Mouse (Mus musculus) MEL (cell line): ENCODE data around the gene Cers5. TPM values are rescaled to one million over a fixed set of nuclear protein-coding genes. Genes with fewer than 3 reads are reported as not detected.

Source experiments
- DNase-seq: peaks from one replicate; pipeline ENCODE4 v3.0.0; 2011; ENCODE audit warnings: low read depth, low spot score
- H3K27ac ChIP-seq: 2 replicates; pipeline ENCODE4 v1.5.1; 2012; ENCODE audit warnings: low read depth, mild to moderate bottlenecking, control low read depth, low read length, moderate library complexity; ENCODE audit not compliant: control insufficient read depth
- H3K27me3 ChIP-seq, 2 experiments: fragments of 150-350 bp in 1 of 2; sonication (generic) in 1 of 2; 2 replicates each; pipeline ENCODE4 v1.6.1; 2012; ENCODE audit warnings: low read length in 2 of 2, mild to moderate bottlenecking in 2 of 2, improper control_type of control experiment in 1 of 2, moderate library complexity in 1 of 2; ENCODE audit not compliant: insufficient read depth in 2 of 2, control insufficient read depth in 1 of 2
- H3K36me3 ChIP-seq, 2 experiments: 2 replicates each; pipeline ENCODE4 v1.6.1; 2012 to 2014; ENCODE audit warnings: low read length in 2 of 2, improper control_type of control experiment in 1 of 2, inconsistent platforms in 1 of 2, mild to moderate bottlenecking in 1 of 2; ENCODE audit not compliant: insufficient read depth in 2 of 2, control insufficient read depth in 1 of 2
- H3K4me1 ChIP-seq, 2 experiments: fragments of 150-350 bp in 1 of 2; sonication (generic) in 1 of 2; 2 replicates each; pipeline ENCODE4 v1.6.1; 2012; ENCODE audit warnings: low read length in 2 of 2, improper control_type of control experiment in 1 of 2, mild to moderate bottlenecking in 1 of 2; ENCODE audit not compliant: insufficient read depth in 2 of 2, control insufficient read depth in 1 of 2
- H3K4me3 ChIP-seq, 2 experiments: fragments of 150-350 bp in 1 of 2; sonication (generic) in 1 of 2; 2 replicates each; pipeline ENCODE4 v1.5.1; 2012; ENCODE audit warnings: low read depth in 2 of 2, low read length in 2 of 2, mild to moderate bottlenecking in 2 of 2, moderate library complexity in 2 of 2, control low read depth in 1 of 2, improper control_type of control experiment in 1 of 2; ENCODE audit not compliant: control insufficient read depth in 1 of 2, insufficient read depth in 1 of 2
- H3K79me2 ChIP-seq: 2 replicates; pipeline ENCODE4 v1.6.1; 2012; ENCODE audit warnings: mild to moderate bottlenecking, low read length, moderate library complexity; ENCODE audit not compliant: control insufficient read depth, poor library complexity, insufficient read depth
- H3K9ac ChIP-seq: 2 replicates; pipeline ENCODE4 v1.6.1; 2012; ENCODE audit warnings: low read depth, mild to moderate bottlenecking, control low read depth, low read length, moderate library complexity; ENCODE audit not compliant: control insufficient read depth, poor library complexity, severe bottlenecking
- H3K9me3 ChIP-seq: fragments of 150-350 bp; sonication (generic); replicated peaks from 2 replicates; pipeline ENCODE4 v1.6.1; 2012; ENCODE audit warnings: mild to moderate bottlenecking, low read length, improper control_type of control experiment, moderate library complexity; ENCODE audit not compliant: insufficient read depth
- CHD1 ChIP-seq: IDR thresholded peaks from 2 replicates; pipeline ENCODE4 v1.6.1; 2012; ENCODE audit warnings: low read depth, mild to moderate bottlenecking, inconsistent platforms, low read length, improper control_type of control experiment
- CHD2 ChIP-seq: IDR thresholded peaks from 2 replicates; pipeline ENCODE4 v1.6.1; 2011; ENCODE audit warnings: low read length, improper control_type of control experiment
- E2F4 ChIP-seq: IDR thresholded peaks from 2 replicates; pipeline ENCODE4 v1.6.1; 2011; ENCODE audit warnings: low read depth, low read length, improper control_type of control experiment, borderline replicate concordance
- ETS1 ChIP-seq: IDR thresholded peaks from 2 replicates; pipeline ENCODE4 v1.6.1; 2012; ENCODE audit warnings: low read depth, mild to moderate bottlenecking, inconsistent platforms, low read length, improper control_type of control experiment, moderate library complexity
- GATA1 ChIP-seq: IDR thresholded peaks from 2 replicates; pipeline ENCODE4 v1.6.1; 2011; ENCODE audit warnings: low read depth, low read length, improper control_type of control experiment
- HCFC1 ChIP-seq: IDR thresholded peaks from 2 replicates; pipeline ENCODE4 v1.6.1; 2012; ENCODE audit warnings: low read depth, mild to moderate bottlenecking, inconsistent platforms, low read length, improper control_type of control experiment, moderate library complexity
- KAT2A ChIP-seq: conservative IDR thresholded peaks from 2 replicates; pipeline ENCODE4 v1.6.1; 2012; ENCODE audit warnings: low read depth, low read length, improper control_type of control experiment, inconsistent platforms
- MAFK ChIP-seq: IDR thresholded peaks from 2 replicates; pipeline ENCODE4 v1.6.1; 2011; ENCODE audit warnings: low read depth, mild to moderate bottlenecking, low read length, improper control_type of control experiment, borderline replicate concordance
- MYB ChIP-seq: IDR thresholded peaks from 2 replicates; pipeline ENCODE4 v1.6.1; 2011; ENCODE audit warnings: mild to moderate bottlenecking, low read depth, low read length, improper control_type of control experiment
- MYC ChIP-seq: IDR thresholded peaks from 2 replicates; pipeline ENCODE4 v1.6.1; 2011; ENCODE audit warnings: low read depth, mild to moderate bottlenecking, low read length, improper control_type of control experiment, moderate library complexity
- NELFE ChIP-seq: IDR thresholded peaks from 2 replicates; pipeline ENCODE4 v1.6.1; 2011; ENCODE audit warnings: low read depth, low read length, improper control_type of control experiment
- NRF1 ChIP-seq: IDR thresholded peaks from 2 replicates; pipeline ENCODE4 v1.6.1; 2014; ENCODE audit warnings: low read depth, mild to moderate bottlenecking, inconsistent platforms, low read length, improper control_type of control experiment, moderate library complexity; ENCODE audit not compliant: poor library complexity, insufficient read depth, severe bottlenecking
- POLR2A ChIP-seq, 2 experiments: IDR thresholded peaks; 2 replicates each; pipeline ENCODE4 v1.6.1; 2011 to 2012; ENCODE audit warnings: low read length in 2 of 2, mild to moderate bottlenecking in 2 of 2, control low read depth in 1 of 2, improper control_type of control experiment in 1 of 2, low read depth in 1 of 2, moderate library complexity in 1 of 2; ENCODE audit not compliant: control insufficient read depth in 1 of 2, insufficient read depth in 1 of 2, poor library complexity in 1 of 2
- POLR2AphosphoS2 ChIP-seq: IDR thresholded peaks from 2 replicates; pipeline ENCODE4 v1.6.1; 2011; ENCODE audit warnings: low read length, improper control_type of control experiment
- POLR2AphosphoS5 ChIP-seq: IDR thresholded peaks from 2 replicates; pipeline ENCODE4 v1.6.1; 2012; ENCODE audit warnings: low read depth, borderline replicate concordance, mild to moderate bottlenecking, inconsistent platforms, low read length, moderate library complexity, mixed read lengths
- RAD21 ChIP-seq: IDR thresholded peaks from 2 replicates; pipeline ENCODE4 v1.6.1; 2011; ENCODE audit warnings: mild to moderate bottlenecking, low read depth, low read length, improper control_type of control experiment
- SIN3A ChIP-seq: IDR thresholded peaks from 2 replicates; pipeline ENCODE4 v1.6.1; 2012; ENCODE audit warnings: low read length, improper control_type of control experiment, inconsistent platforms
- TBP ChIP-seq: IDR thresholded peaks from 2 replicates; pipeline ENCODE4 v1.8.0; 2011; ENCODE audit warnings: low read depth, low read length, improper control_type of control experiment
- UBTF ChIP-seq: IDR thresholded peaks from 2 replicates; pipeline ENCODE4 v1.6.1; 2012; ENCODE audit warnings: low read depth, mild to moderate bottlenecking, inconsistent platforms, low read length, improper control_type of control experiment, moderate library complexity, borderline replicate concordance; ENCODE audit not compliant: insufficient read depth
- USF2 ChIP-seq, 2 experiments: IDR thresholded peaks; 2 replicates each; pipeline ENCODE4 v1.6.1; 2011 to 2012; ENCODE audit warnings: improper control_type of control experiment in 2 of 2, low read length in 2 of 2, borderline replicate concordance in 1 of 2, inconsistent platforms in 1 of 2, low read depth in 1 of 2, mild to moderate bottlenecking in 1 of 2; ENCODE audit not compliant: insufficient read depth in 1 of 2
- ZC3H11A ChIP-seq: IDR thresholded peaks from 2 replicates; pipeline ENCODE4 v1.6.1; 2012; ENCODE audit warnings: low read depth, mild to moderate bottlenecking, inconsistent platforms, low read length, improper control_type of control experiment
- ZMIZ1 ChIP-seq: IDR thresholded peaks from 2 replicates; pipeline ENCODE4 v1.6.1; 2012; ENCODE audit warnings: low read depth, mild to moderate bottlenecking, inconsistent platforms, low read length, improper control_type of control experiment, moderate library complexity
- polyA plus RNA-seq, 2 experiments: library from polyadenylated mRNA; stranded (reverse) in 1 of 2; unstranded in 1 of 2; fragments of >175 nt in 1 of 2; fragments of >200 nt in 1 of 2; gene quantifications; 2 replicates each; pipeline versions ENCODE4 v1.2.1 to v1.2.4; 2012; ENCODE audit warnings: low replicate concordance in 2 of 2, low read depth in 1 of 2; ENCODE audit not compliant: insufficient read length in 2 of 2, insufficient read depth in 1 of 2, missing spikeins in 1 of 2
- total RNA-seq: library from RNA; depleted of rRNA; stranded (reverse); fragments of 300-350 nt; gene quantifications from 2 replicates; pipeline ENCODE4 v1.2.3, GENCODE M21; 2012

The Cers5 gene
- total and polyA plus RNA-seq, 3 experiments, result 21.8 to 43.5 TPM; not detected in 1

DNA sequence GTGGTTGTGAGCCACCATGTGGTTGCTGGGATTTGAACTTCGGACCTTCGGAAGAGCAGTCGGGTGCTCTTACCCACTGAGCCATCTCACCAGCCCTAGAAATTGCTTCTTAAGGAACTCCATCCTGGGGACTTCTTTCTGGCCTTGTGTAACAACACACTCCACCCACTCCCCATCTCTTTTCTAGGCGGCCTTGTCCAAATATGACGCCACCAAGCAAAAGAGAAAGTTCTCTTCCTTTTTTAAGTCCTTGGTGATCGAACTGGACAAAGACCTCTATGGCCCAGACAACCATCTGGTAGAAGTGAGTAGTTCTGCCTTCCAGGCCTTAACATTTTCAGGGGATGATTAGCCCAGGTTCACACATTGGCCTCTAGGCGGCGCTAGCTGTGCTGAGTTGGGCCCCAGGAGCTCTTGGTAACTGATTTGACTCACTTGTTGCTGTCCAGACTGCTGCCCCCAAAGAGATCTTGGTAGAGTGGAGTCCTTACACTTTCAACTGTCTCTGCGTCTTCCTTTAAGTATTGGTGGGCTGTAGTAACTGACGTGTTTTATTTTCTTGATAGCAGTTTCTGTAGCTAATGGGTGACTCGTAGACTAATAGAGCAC is 67.1 kb downstream of the Cers5 start, which contains the start of gene Gm17349 (continued):
- TF ChIP-seq TBP (no peak), KAT2A (no peak)
- TF ChIP-seq, all 39 proteins: peak for 8

DNA sequence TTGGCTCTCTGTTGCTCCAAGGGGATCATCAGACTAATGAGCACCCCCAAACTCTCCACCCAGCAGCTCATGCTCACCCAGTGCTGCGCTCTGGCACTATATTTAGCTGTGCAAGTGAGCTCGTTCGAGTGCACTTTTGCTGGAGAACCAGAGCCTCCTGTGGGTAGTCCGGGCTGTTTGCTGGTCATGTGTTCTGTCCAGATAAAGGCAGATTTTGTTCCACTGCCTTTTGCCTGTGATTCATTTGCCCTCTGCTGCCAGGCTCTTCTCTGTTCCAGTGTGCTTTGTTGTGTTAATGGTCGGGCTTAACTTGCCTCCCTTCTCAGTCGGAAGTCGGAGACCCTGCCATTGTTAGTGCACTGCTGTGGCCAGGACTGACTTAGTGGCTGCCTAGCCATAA is 67.8 kb downstream of the Cers5 start:
- Histone ChIP-seq H3K27ac (no peak overlapping the region), H3K36me3 (peaks cover 3 to 4% of the 10 kb centered on the region in 2 experiments; a peak in 3 of 4 replicates), H3K9ac (no peak overlapping the region)

DNA sequence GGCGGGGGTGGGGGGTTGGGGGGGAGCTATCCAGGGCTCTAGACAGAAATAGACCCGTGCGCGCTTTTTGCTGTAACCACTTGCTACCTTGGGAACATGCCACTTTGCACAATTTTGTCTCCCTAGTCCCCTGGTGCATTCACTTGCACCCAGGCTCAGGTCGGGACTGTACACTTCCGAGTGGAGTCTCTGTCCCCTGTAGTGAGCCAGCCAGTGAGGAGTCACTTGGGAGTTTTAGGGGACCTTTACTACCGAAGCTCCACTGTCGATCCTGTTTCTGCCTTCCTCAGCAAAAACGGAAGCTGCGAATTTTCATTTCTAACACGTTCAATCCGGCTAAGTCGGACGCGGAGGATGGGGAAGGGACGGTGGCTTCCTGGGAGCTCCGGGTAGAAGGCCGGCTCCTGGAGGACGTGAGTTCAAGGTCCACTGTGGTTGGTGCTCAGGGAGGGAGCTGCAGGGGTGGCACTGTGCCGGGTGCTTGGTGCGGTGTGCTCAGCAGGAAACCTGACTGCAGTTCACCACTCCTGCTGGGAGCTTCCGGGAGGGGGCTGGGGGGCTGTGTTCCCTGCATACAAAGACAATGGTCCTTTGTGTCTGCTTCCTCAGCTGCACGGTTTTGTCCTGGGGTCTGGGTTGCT is 68.5 kb downstream of the Cers5 start:
- TF ChIP-seq ZMIZ1 (no peak), POLR2A (IDR thresholded peaks at IDR 0.05; ENCODE audit: control insufficient read depth in 1 of 2, insufficient read depth in 1 of 2, low read depth in 1 of 2, low read length in 2 of 2, poor library complexity in 1 of 2) (no peak), MAFK (no peak), E2F4 (no peak), UBTF (no peak), NELFE (no peak), MYC (no peak), POLR2AphosphoS2 (no peak), POLR2AphosphoS5 (no peak), ETS1 (no peak), SIN3A (no peak), NRF1 (no peak), HCFC1 (no peak), MYB (no peak), CHD1 (no peak), ZC3H11A (no peak), USF2 (IDR thresholded peaks at IDR 0.05; ENCODE audit: borderline replicate concordance in 1 of 2, insufficient read depth in 1 of 2, low read depth in 1 of 2, low read length in 2 of 2) (no peak), GATA1 (no peak), CHD2 (no peak)
- no peak overlapping the region for H3K9ac ChIP-seq
- no peaks in the 10 kb centered on the region for H3K9me3 ChIP-seq
- peaks cover 0 to 14% of the 10 kb centered on the region in 2 experiments; a peak in 2 of 4 replicates for H3K4me1 ChIP-seq
- no peak overlapping the region for H3K4me3 ChIP-seq
- no peak overlapping the region for H3K27ac ChIP-seq
- no peaks in the 10 kb centered on the region for H3K27me3 ChIP-seq
- peaks cover 4% of the 10 kb centered on the region; the same call in 1 of the 2 replicates for H3K79me2 ChIP-seq
- peaks cover 3 to 4% of the 10 kb centered on the region in 2 experiments; a peak in 3 of 4 replicates for H3K36me3 ChIP-seq
- no peak for DNase-seq

More for the DNA sequence above, 67.8 kb downstream of the Cers5 start:
- H3K9me3 ChIP-seq, result no peaks in the 10 kb centered on the region
- peaks cover 4% of the 10 kb centered on the region; the same call in 1 of the 2 replicates for H3K79me2 ChIP-seq
- DNase-seq, result no peak
- H3K27me3 ChIP-seq, result no peaks in the 10 kb centered on the region
- H3K4me1 ChIP-seq, result peaks cover 0 to 14% of the 10 kb centered on the region in 2 experiments; a peak in 2 of 4 replicates
- no peak for TF ChIP-seq USF2 (IDR thresholded peaks at IDR 0.05; ENCODE audit: borderline replicate concordance in 1 of 2, insufficient read depth in 1 of 2, low read depth in 1 of 2, low read length in 2 of 2)
- no peak for TF ChIP-seq RAD21
- H3K4me3 ChIP-seq, result no peak overlapping the region
